Mouse (Mus musculus) CH12.LX (cell line): Measurements from ENCODE around the gene Fga. TPM values are rescaled to one million over a fixed set of nuclear protein-coding genes. Genes with fewer than 3 reads are reported as not detected.
A peak's percentile ranks its signal among the peaks of the same experiment; 100 is the strongest.

Experiments used
- DNase-seq: peaks from one replicate; pipeline ENCODE4 v3.0.0-alpha.2; 2013; ENCODE audit errors: extremely low read depth
- H3K27ac ChIP-seq: 2 replicates; pipeline ENCODE4 v1.5.1; 2012; ENCODE audit warnings: low read depth, mild to moderate bottlenecking, control low read depth, moderate library complexity; ENCODE audit not compliant: insufficient read depth
- H3K27me3 ChIP-seq: replicated peaks from 2 replicates; pipeline ENCODE3; 2012; ENCODE audit warnings: inconsistent platforms
- H3K36me3 ChIP-seq, 2 experiments: replicated peaks in 1 of 2; 2 replicates each; pipeline versions ENCODE3 to v1.6.1; 2012; ENCODE audit warnings: inconsistent platforms in 1 of 2, low read length in 1 of 2, mild to moderate bottlenecking in 1 of 2, mixed read lengths in 1 of 2, moderate library complexity in 1 of 2; ENCODE audit not compliant: control insufficient read depth in 1 of 2, insufficient read depth in 1 of 2
- H3K4me1 ChIP-seq, 2 experiments: 2 replicates each; pipeline ENCODE4 v1.6.1; 2012; ENCODE audit warnings: inconsistent platforms in 1 of 2, moderate library complexity in 1 of 2; ENCODE audit not compliant: insufficient read depth in 2 of 2, control insufficient read depth in 1 of 2
- H3K4me2 ChIP-seq: 2 replicates; pipeline ENCODE4 v1.6.1; 2012; ENCODE audit warnings: low read depth, mild to moderate bottlenecking, control low read depth; ENCODE audit not compliant: poor library complexity, insufficient read depth, severe bottlenecking
- H3K4me3 ChIP-seq, 3 experiments: fragments of 150-350 bp in 1 of 3; sonication (generic) in 1 of 3; replicated peaks in 1 of 3; 2 replicates each; pipeline versions ENCODE3 to v1.5.1; 2011 to 2012; ENCODE audit warnings: low read depth in 2 of 3, low read length in 2 of 3, mild to moderate bottlenecking in 2 of 3, moderate library complexity in 2 of 3, control low read depth in 1 of 3, improper control_type of control experiment in 1 of 3, inconsistent platforms in 1 of 3, mixed read lengths in 1 of 3; ENCODE audit not compliant: poor library complexity in 1 of 3
- H3K79me2 ChIP-seq: replicated peaks from 2 replicates; pipeline ENCODE4 v1.6.1; 2012; ENCODE audit warnings: mild to moderate bottlenecking, moderate library complexity; ENCODE audit not compliant: control insufficient read depth, poor library complexity, insufficient read depth, severe bottlenecking; ENCODE audit errors: extremely low read depth
- H3K9ac ChIP-seq: 2 replicates; pipeline ENCODE4 v1.6.1; 2012; ENCODE audit warnings: low read depth, mild to moderate bottlenecking, control low read depth, moderate library complexity; ENCODE audit not compliant: insufficient read depth
- H3K9me3 ChIP-seq: replicated peaks from 2 replicates; pipeline ENCODE3; 2012; ENCODE audit warnings: low read length, inconsistent platforms, mixed read lengths
- BHLHE40 ChIP-seq: IDR thresholded peaks from 2 replicates; pipeline ENCODE4 v1.6.1; 2011; ENCODE audit warnings: mild to moderate bottlenecking, low read depth, low read length, improper control_type of control experiment
- CHD2 ChIP-seq: IDR thresholded peaks from 2 replicates; pipeline ENCODE4 v1.6.1; 2011; ENCODE audit warnings: low read length, improper control_type of control experiment
- CTCF ChIP-seq, 2 experiments: IDR thresholded peaks in 1 of 2; conservative IDR thresholded peaks in 1 of 2; 2 replicates each; pipeline ENCODE4 v1.5.1; 2011 to 2012; ENCODE audit warnings: low read depth in 2 of 2, low read length in 2 of 2, improper control_type of control experiment in 1 of 2, inconsistent platforms in 1 of 2, mild to moderate bottlenecking in 1 of 2, moderate library complexity in 1 of 2
- E2F4 ChIP-seq: IDR thresholded peaks from 2 replicates; pipeline ENCODE4 v1.6.1; 2011; ENCODE audit warnings: low read depth, low read length, improper control_type of control experiment; ENCODE audit not compliant: insufficient replicate concordance
- ELF1 ChIP-seq: IDR thresholded peaks from 2 replicates; pipeline ENCODE4 v1.6.1; 2014; ENCODE audit warnings: low read depth, mild to moderate bottlenecking, inconsistent platforms, low read length, improper control_type of control experiment
- EP300 ChIP-seq: IDR thresholded peaks from 2 replicates; pipeline ENCODE4 v1.6.1; 2011; ENCODE audit warnings: low read length, improper control_type of control experiment
- GABPA ChIP-seq: IDR thresholded peaks from 2 replicates; pipeline ENCODE4 v1.6.1; 2012; ENCODE audit warnings: low read depth, low read length, improper control_type of control experiment, inconsistent platforms; ENCODE audit not compliant: insufficient replicate concordance
- HCFC1 ChIP-seq: IDR thresholded peaks from 2 replicates; pipeline ENCODE4 v1.6.1; 2012; ENCODE audit warnings: low read depth, mild to moderate bottlenecking, inconsistent platforms, low read length, improper control_type of control experiment
- IRF4 ChIP-seq: IDR thresholded peaks from 2 replicates; pipeline ENCODE4 v1.6.1; 2014; ENCODE audit warnings: low read depth, mild to moderate bottlenecking, inconsistent platforms, low read length, improper control_type of control experiment
- JUND ChIP-seq: conservative IDR thresholded peaks from 2 replicates; pipeline ENCODE4 v1.6.1; 2011; ENCODE audit warnings: low read depth, low read length, improper control_type of control experiment
- KAT2A ChIP-seq: IDR thresholded peaks from 2 replicates; pipeline ENCODE4 v1.6.1; 2012; ENCODE audit warnings: low read length, improper control_type of control experiment, inconsistent platforms; ENCODE audit not compliant: insufficient replicate concordance
- MAFK ChIP-seq: IDR thresholded peaks from 2 replicates; pipeline ENCODE4 v1.6.1; 2011; ENCODE audit warnings: low read length, improper control_type of control experiment; ENCODE audit not compliant: insufficient replicate concordance
- MAX ChIP-seq: IDR thresholded peaks from 2 replicates; pipeline ENCODE4 v1.6.1; 2011; ENCODE audit warnings: low read length, improper control_type of control experiment
- MAZ ChIP-seq: IDR thresholded peaks from 2 replicates; pipeline ENCODE4 v1.6.1; 2012; ENCODE audit warnings: low read depth, mild to moderate bottlenecking, inconsistent platforms, low read length, improper control_type of control experiment, moderate library complexity
- MEF2A ChIP-seq: IDR thresholded peaks from 2 replicates; pipeline ENCODE4 v1.6.1; 2014; ENCODE audit warnings: low read depth, mild to moderate bottlenecking, inconsistent platforms, low read length, improper control_type of control experiment, borderline replicate concordance
- MXI1 ChIP-seq: IDR thresholded peaks from 2 replicates; pipeline ENCODE4 v1.6.1; 2011; ENCODE audit warnings: mild to moderate bottlenecking, low read depth, low read length, improper control_type of control experiment
- NELFE ChIP-seq: IDR thresholded peaks from 2 replicates; pipeline ENCODE4 v1.6.1; 2011; ENCODE audit warnings: low read depth, low read length, improper control_type of control experiment
- PAX5 ChIP-seq: IDR thresholded peaks from 2 replicates; pipeline ENCODE4 v1.6.1; 2012; ENCODE audit warnings: low read length, inconsistent platforms, mixed read lengths
- POLR2A ChIP-seq: IDR thresholded peaks from 2 replicates; pipeline ENCODE4 v1.6.1; 2011; ENCODE audit warnings: low read depth, mild to moderate bottlenecking, improper control_type of control experiment, low read length
- POLR2AphosphoS2 ChIP-seq: IDR thresholded peaks from 2 replicates; pipeline ENCODE4 v1.6.1; 2011; ENCODE audit warnings: low read depth, low read length, improper control_type of control experiment
- RAD21 ChIP-seq: IDR thresholded peaks from 2 replicates; pipeline ENCODE4 v1.6.1; 2011; ENCODE audit warnings: low read depth, mild to moderate bottlenecking, low read length, improper control_type of control experiment, moderate library complexity
- RCOR1 ChIP-seq: conservative IDR thresholded peaks from 2 replicates; pipeline ENCODE4 v1.6.1; 2012; ENCODE audit warnings: low read depth, mild to moderate bottlenecking, inconsistent platforms, low read length, improper control_type of control experiment
- SIN3A ChIP-seq: IDR thresholded peaks from 2 replicates; pipeline ENCODE4 v1.6.1; 2012; ENCODE audit warnings: low read length, improper control_type of control experiment, inconsistent platforms
- SMC3 ChIP-seq: IDR thresholded peaks from 2 replicates; pipeline ENCODE4 v1.6.1; 2011; ENCODE audit warnings: low read depth, low read length, improper control_type of control experiment
- TBP ChIP-seq: conservative IDR thresholded peaks from 2 replicates; pipeline ENCODE4 v1.6.1; 2011; ENCODE audit warnings: low read depth, low read length, improper control_type of control experiment
- TCF12 ChIP-seq: IDR thresholded peaks from 2 replicates; pipeline ENCODE4 v1.6.1; 2014; ENCODE audit warnings: low read depth, mild to moderate bottlenecking, inconsistent platforms, low read length, improper control_type of control experiment
- UBTF ChIP-seq: IDR thresholded peaks from 2 replicates; pipeline ENCODE4 v1.6.1; 2012; ENCODE audit warnings: low read depth, mild to moderate bottlenecking, inconsistent platforms, low read length, improper control_type of control experiment, moderate library complexity
- USF1 ChIP-seq: IDR thresholded peaks from 2 replicates; pipeline ENCODE4 v1.6.1; 2014; ENCODE audit warnings: low read depth, mild to moderate bottlenecking, inconsistent platforms, low read length, improper control_type of control experiment
- USF2 ChIP-seq: conservative IDR thresholded peaks from 2 replicates; pipeline ENCODE4 v1.6.1; 2011; ENCODE audit warnings: low read depth, low read length, improper control_type of control experiment
- ZC3H11A ChIP-seq: IDR thresholded peaks from 2 replicates; pipeline ENCODE4 v1.6.1; 2012; ENCODE audit warnings: low read depth, mild to moderate bottlenecking, inconsistent platforms, low read length, improper control_type of control experiment
- ZKSCAN1 ChIP-seq: IDR thresholded peaks from 2 replicates; pipeline ENCODE4 v1.6.1; 2012; ENCODE audit warnings: low read depth, inconsistent platforms, low read length, improper control_type of control experiment, borderline replicate concordance
- ZMIZ1 ChIP-seq: IDR thresholded peaks from 2 replicates; pipeline ENCODE4 v1.6.1; 2012; ENCODE audit warnings: low read depth, mild to moderate bottlenecking, inconsistent platforms, low read length, improper control_type of control experiment
- dilution Hi-C: fragments of 300-500 bp; cut with MboI; formaldehyde crosslinking; loops from 2 replicates; pipeline ENCODE4 v1.14.3; 2020; ENCODE audit warnings: low sequenced_read_pairs; ENCODE audit not compliant: extremely low pct_unique_long_range_greater_than_20kb, extremely low pct_ligation_motif_present
- in situ Hi-C: fragments of 300-500 bp; cut with MboI; formaldehyde crosslinking; loops from 3 replicates; pipeline ENCODE4 v1.14.3; 2019; ENCODE audit warnings: low sequenced_read_pairs, low pct_ligation_motif_present, low pct_unique_long_range_greater_than_20kb, mixed read lengths
- polyA plus RNA-seq: library from polyadenylated mRNA; unstranded; fragments of >175 nt; gene quantifications from 2 replicates; pipeline ENCODE4 v1.2.1, GENCODE M21; 2012; ENCODE audit warnings: low read depth; ENCODE audit not compliant: insufficient read length
- total RNA-seq, 2 experiments: library from RNA; depleted of rRNA; stranded (reverse); fragments of 300-350 nt in 1 of 2; fragments of >200 nt in 1 of 2; gene quantifications; 2 replicates each; pipeline ENCODE4 v1.2.3; 2012 to 2014

Fga gene
- total and polyA plus RNA-seq, 3 experiments, result not detected

- Histone ChIP-seq H3K9me3 (no peaks in the 10 kb centered on the region), H3K4me2 (no peak overlapping the region), H3K4me3 (no peak overlapping the region), H3K9ac (no peak overlapping the region), H3K27me3 (no peaks in the 10 kb centered on the region), H3K79me2 (no peaks in the 10 kb centered on the region), H3K27ac (no peak overlapping the region), H3K4me1 (no peaks in the 10 kb centered on the region; a peak in 1 of 4 replicates), H3K36me3 (peaks cover 4 to 22% of the 10 kb centered on the region in 2 experiments)
- dilution Hi-C loops (no loop called here), in situ Hi-C loops (no loop called here)
- DNase-seq, result no peak
- TF ChIP-seq MAX (no peak), MEF2A (no peak), SIN3A (no peak), UBTF (no peak), HCFC1 (no peak), MAFK (no peak), SMC3 (no peak), CTCF (conservative IDR thresholded peaks at IDR 0.05 in 1 of 2, IDR thresholded peaks at IDR 0.05 in 1 of 2; ENCODE audit: low read depth in 2 of 2, low read length in 2 of 2) (no peak)
These were observed 50.7 kb downstream of the Fga start for GRCm38 (mm10) chr3:83076563-83076962.

- in situ Hi-C loops, result no loop called here
- no peak for TF ChIP-seq POLR2AphosphoS2
- no peak for TF ChIP-seq PAX5
- TF ChIP-seq ZMIZ1, result no peak
- peak; percentile 84 for TF ChIP-seq SMC3
- no peak for TF ChIP-seq HCFC1
- TF ChIP-seq GABPA, result no peak
- TF ChIP-seq MAX, result no peak; the same call in 1 of the 2 replicates
- no peak for TF ChIP-seq UBTF
- 0 out of 2 replicates have a peak, but pooled peaks have one; percentile 10 for TF ChIP-seq MAZ
- TF ChIP-seq ZC3H11A, result peak; percentile 33; the same call in 1 of the 2 replicates
- TF ChIP-seq USF2, result no peak
- TF ChIP-seq NELFE, result no peak
- no peak for TF ChIP-seq USF1
- TF ChIP-seq JUND, result no peak
- TF ChIP-seq ZKSCAN1, result no peak
- no peak for TF ChIP-seq CHD2
- peak; percentile 40; the same call in 1 of the 2 replicates for TF ChIP-seq ELF1
- TF ChIP-seq POLR2A, result no peak
- no peak for TF ChIP-seq MAFK
- TF ChIP-seq IRF4, result 0 out of 2 replicates have a peak, but pooled peaks have one; percentile 42
- TF ChIP-seq MXI1, result 0 out of 2 replicates have a peak, but pooled peaks have one; percentile 40
- peak; percentile 96 to 100 for TF ChIP-seq CTCF (conservative IDR thresholded peaks at IDR 0.05 in 1 of 2, IDR thresholded peaks at IDR 0.05 in 1 of 2; ENCODE audit: low read depth in 2 of 2, low read length in 2 of 2)
- TF ChIP-seq E2F4, result no peak
- no peak for TF ChIP-seq SIN3A
- TF ChIP-seq RAD21, result peak; percentile 94
- no peak for TF ChIP-seq TBP
- TF ChIP-seq EP300, result peak; percentile 27; the same call in 1 of the 2 replicates
- TF ChIP-seq KAT2A, result no peak
- TF ChIP-seq RCOR1, result no peak
- TF ChIP-seq MEF2A, result no peak; the same call in 1 of the 2 replicates
- TF ChIP-seq TCF12, result no peak
- peak; percentile 51 for TF ChIP-seq BHLHE40
These were observed 54.7 kb downstream of the Fga start for GRCm38 (mm10) chr3:83080567-83081055.

More at GRCm38 (mm10) chr3:83080567-83081055, 54.7 kb downstream of the Fga start:
- H3K9me3 ChIP-seq, result no peaks in the 10 kb centered on the region
- H3K36me3 ChIP-seq, result no peaks in the 10 kb centered on the region
- no peaks in the 10 kb centered on the region; a peak in 1 of 4 replicates for H3K4me1 ChIP-seq
- peak overlapping the region; percentile 69 for H3K4me2 ChIP-seq
- peak overlapping the region; percentile 45 to 55 (median 46) for H3K4me3 ChIP-seq
- H3K27me3 ChIP-seq, result no peaks in the 10 kb centered on the region
- dilution Hi-C loops, result no loop called here
- DNase-seq, result peak; percentile 84
- no peaks in the 10 kb centered on the region for H3K79me2 ChIP-seq
- H3K27ac ChIP-seq, result no peak overlapping the region
- H3K9ac ChIP-seq, result peak overlapping the region; percentile 54
